In the genomic region with DNA sequence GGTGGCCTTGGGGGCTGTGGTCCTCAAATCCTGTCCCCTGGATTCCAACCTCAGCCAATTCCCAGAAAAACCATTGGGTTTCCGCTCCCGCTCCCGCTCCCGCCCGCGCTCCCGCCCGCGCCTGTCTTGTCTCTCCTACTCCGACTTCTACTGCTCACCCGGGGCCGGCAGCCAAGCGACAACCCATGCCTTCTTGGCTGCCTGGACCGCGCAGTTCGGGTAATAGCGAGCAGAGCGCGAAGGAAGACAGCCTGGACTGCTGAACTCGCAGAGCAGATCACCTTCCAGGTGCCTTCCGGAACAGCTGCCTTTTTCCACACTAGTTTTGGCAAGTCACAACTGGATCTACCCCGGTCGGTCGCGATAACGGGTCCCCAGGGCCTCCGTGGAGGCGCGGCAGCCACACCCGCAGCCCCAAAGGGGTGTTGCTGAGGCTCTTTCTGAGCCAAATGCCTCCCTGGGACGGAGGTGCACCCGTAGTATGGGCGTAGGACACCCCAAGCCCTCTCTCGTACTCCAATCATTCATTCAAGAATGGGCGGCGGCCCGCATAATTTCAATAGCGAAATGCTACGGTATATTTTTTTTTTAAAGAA, we compare ENCODE assay signal across 8 mouse cellular contexts. TPM values are rescaled to one million over a fixed set of nuclear protein-coding genes. Genes with fewer than 3 reads are reported as not detected.
DNase-seq lines count a peak whose midpoint lies in the region; ATAC-seq and TF ChIP-seq lines count a peak whose summit lies in the region.

No protein-coding gene starts in this region.

- H3K4me2 ChIP-seq in embryonic facial prominence, embryonic 15.5 days (replicated peaks): peak overlapping the region; percentile 41
- no peak overlapping the region for H3K4me2 ChIP-seq in midbrain, embryonic 14.5 days (ENCODE audit: low read length)

- peak overlapping the region; percentile 55 for H3K4me3 ChIP-seq in E14TG2a.4 (replicated peaks; ENCODE audit: low read length)
- peak overlapping the region; percentile 19 for H3K4me3 ChIP-seq in embryonic facial prominence, embryonic 15.5 days (replicated peaks)
- H3K4me3 ChIP-seq in midbrain, embryonic 14.5 days (replicated peaks; ENCODE audit: low read depth, low read length): no peak overlapping the region
- H3K4me3 ChIP-seq in left cerebral cortex, adult 2 months: no peak overlapping the region

- peaks cover 99% of the 10 kb centered on the region for H3K27me3 ChIP-seq in E14TG2a.4 (ENCODE audit: insufficient read depth, low read length)
- H3K27me3 ChIP-seq in embryonic facial prominence, embryonic 15.5 days: peaks cover 99% of the 10 kb centered on the region
- H3K27me3 ChIP-seq in midbrain, embryonic 14.5 days (ENCODE audit: control insufficient read depth, insufficient read depth, low read length): peaks cover 90% of the 10 kb centered on the region

- H3K9ac ChIP-seq in embryonic facial prominence, embryonic 15.5 days: no peak overlapping the region
- H3K9ac ChIP-seq in midbrain, embryonic 14.5 days (replicated peaks; ENCODE audit: low read length): no peak overlapping the region

- no peak overlapping the region for H3K27ac ChIP-seq in embryonic facial prominence, embryonic 15.5 days (replicated peaks)
- H3K27ac ChIP-seq in midbrain, embryonic 14.5 days (replicated peaks; ENCODE audit: low read depth, low read length): no peak overlapping the region
- H3K27ac ChIP-seq in left cerebral cortex, adult 2 months: no peak overlapping the region

- DNase-seq in embryo, embryonic 9.5 days (ENCODE audit: extremely low spot score): peak; percentile 52
- no peak for DNase-seq in embryo, embryonic 10.5 days (ENCODE audit: low spot score)
- peak; percentile 67 for DNase-seq in kidney, postnatal 10 days
- DNase-seq in midbrain, embryonic 14.5 days: peak; percentile 62
- no peak for DNase-seq in layer of hippocampus, adult 8-10 months (ENCODE audit: low spot score in 2 of 2)
- no peak for DNase-seq in left cerebral cortex, adult 2 months (ENCODE audit: extremely low spot score in 1 of 2, low spot score in 2 of 2)

- H3K4me1 ChIP-seq in E14TG2a.4 (replicated peaks; ENCODE audit: low read depth, low read length): peaks cover 49% of the 10 kb centered on the region
- H3K4me1 ChIP-seq in embryonic facial prominence, embryonic 15.5 days: peaks cover 33% of the 10 kb centered on the region
- peaks cover 10% of the 10 kb centered on the region; the same call in 1 of the 2 replicates for H3K4me1 ChIP-seq in midbrain, embryonic 14.5 days (ENCODE audit: control insufficient read depth, insufficient read depth, low read length)

- intact Hi-C loops in left cerebral cortex, adult 2 months (cut with DNase I): loop anchor here (10.0 kb wide), 1 partner anchor 862 kb away; a partner anchor contains a TSS

- WGBS in embryonic facial prominence, embryonic 15.5 days: 3% methylated on average over 39 of the region's 39 CpGs
- 2% methylated on average over 39 of the region's 39 CpGs for WGBS in midbrain, embryonic 14.5 days

- no peaks in the 10 kb centered on the region for H3K9me3 ChIP-seq in E14TG2a.4 (ENCODE audit: low read length)
- no peaks in the 10 kb centered on the region for H3K9me3 ChIP-seq in embryonic facial prominence, embryonic 15.5 days (replicated peaks)
- H3K9me3 ChIP-seq in midbrain, embryonic 14.5 days (ENCODE audit: control insufficient read depth, low read length): no peaks in the 10 kb centered on the region

- H3K36me3 ChIP-seq in E14TG2a.4 (ENCODE audit: insufficient read depth, low read length): no peaks in the 10 kb centered on the region
- H3K36me3 ChIP-seq in embryonic facial prominence, embryonic 15.5 days: no peaks in the 10 kb centered on the region
- H3K36me3 ChIP-seq in midbrain, embryonic 14.5 days (ENCODE audit: control insufficient read depth, insufficient read depth, low read length): no peaks in the 10 kb centered on the region

- ATAC-seq in embryonic facial prominence, embryonic 15.5 days (ENCODE audit: insufficient number of reproducible peaks, low FRiP score, low TSS enrichment, low read depth): no peak; the same call in 1 of the 2 replicates
- no peak for ATAC-seq in midbrain, embryonic 14.5 days (ENCODE audit: low FRiP score, low TSS enrichment)

- TF ChIP-seq CTCF in E14TG2a.4 (conservative IDR thresholded peaks at IDR 0.05; ENCODE audit: low read length): no peak
- TF ChIP-seq CTCF in left cerebral cortex, adult 2 months (IDR thresholded peaks at IDR 0.05): no peak

RNA-seq across cellular contexts. Expression of a gene that starts 3.0 kb away (rescaled TPM):
- polyA plus RNA-seq in embryonic facial prominence, embryonic 15.5 days (2015; fragmentation: Nextera tagmentation; extraction: Ambion mirVana): 5.7 and 6.5 TPM in 2 replicates
- polyA plus RNA-seq in midbrain, embryonic 14.5 days (2014; fragmentation: Nextera tagmentation; extraction: Ambion mirVana): 0.12 TPM in 1 of 2 replicates, not detected in the other
- under 1 TPM in 1 of 4 experiments, not detected in 3; 0.33 TPM for total RNA-seq in layer of hippocampus, adult 8-10 months (2022)
- not detected for total RNA-seq in left cerebral cortex, adult 2 months (2021)

RNA-seq across cellular contexts. Expression of a gene that starts 23.2 kb away (rescaled TPM):
- 35.6 and 36.6 TPM in 2 replicates for polyA plus RNA-seq in embryonic facial prominence, embryonic 15.5 days (2015; fragmentation: Nextera tagmentation; extraction: Ambion mirVana)
- polyA plus RNA-seq in midbrain, embryonic 14.5 days (2014; fragmentation: Nextera tagmentation; extraction: Ambion mirVana): 0.13 and 0.38 TPM in 2 replicates
- total RNA-seq in layer of hippocampus, adult 8-10 months (2022): under 1 TPM in 1 of 4 experiments, not detected in 3; 0.12 TPM
- not detected for total RNA-seq in left cerebral cortex, adult 2 months (2021)

Comparison
In these comparisons a context has a peak if more than half of its experiments do, and no peak if none do; other contexts are left out.
1. DNase-seq: peak in embryo, embryonic 9.5 days (single experiment), kidney, postnatal 10 days (single experiment) and midbrain, embryonic 14.5 days (single experiment); none in embryo, embryonic 10.5 days (single experiment), layer of hippocampus, adult 8-10 months (0 of 2) and left cerebral cortex, adult 2 months (0 of 2).
2. H3K4me3 ChIP-seq: peak in E14TG2a.4 (single experiment) and embryonic facial prominence, embryonic 15.5 days (single experiment); none in midbrain, embryonic 14.5 days (single experiment) and left cerebral cortex, adult 2 months (single experiment).